ENCODE assay signal across 13 mouse cellular contexts in genomic region chr1:132261058-132261457, GRCm38 (mm10). TPM values are rescaled to one million over a fixed set of nuclear protein-coding genes. Genes with fewer than 3 reads are reported as not detected.
DNase-seq lines count a peak whose midpoint lies in the region; ATAC-seq and TF ChIP-seq lines count a peak whose summit lies in the region.
"Had no signal": no experiment of that assay in that cellular context is flagged by ENCODE, and none has a peak within 500 bp of the region (broad histone marks: within the 10 kb centered on the region; RNA-seq: fewer than 3 reads in every experiment).

No protein-coding gene starts in this region.

- no peaks in the 10 kb centered on the region for H3K4me1 ChIP-seq in kidney, postnatal 0 days (replicated peaks; ENCODE audit: insufficient read depth, low read length)
- H3K4me1 ChIP-seq in CH12.LX (ENCODE audit: control insufficient read depth in 1 of 2, insufficient read depth in 2 of 2): peaks cover 19 to 37% of the 10 kb centered on the region in 2 experiments
- peaks cover under 1% of the 10 kb centered on the region; the same call in 1 of the 2 replicates for H3K4me1 ChIP-seq in lung, postnatal 0 days (ENCODE audit: insufficient read depth, low read depth, low read length)
- H3K4me1 ChIP-seq: stomach, embryonic 15.5 days had no signal

- dilution Hi-C loops in CH12.LX (cut with MboI; ENCODE audit: extremely low pct_ligation_motif_present, extremely low pct_unique_long_range_greater_than_20kb, low sequenced_read_pairs): no loop called here

- no peaks in the 10 kb centered on the region for H3K36me3 ChIP-seq in kidney, postnatal 0 days (ENCODE audit: insufficient read depth, low read length)
- no peaks in the 10 kb centered on the region for H3K36me3 ChIP-seq in CH12.LX (replicated peaks in 1 of 2; ENCODE audit: control insufficient read depth in 1 of 2, insufficient read depth in 1 of 2, low read length in 1 of 2)
- no peaks in the 10 kb centered on the region for H3K36me3 ChIP-seq in lung, postnatal 0 days (ENCODE audit: insufficient read depth, low read length)
- H3K36me3 ChIP-seq: stomach, embryonic 15.5 days had no signal

- no peak for DNase-seq in kidney, postnatal 0 days (ENCODE audit: low spot score)
- no peak for DNase-seq in kidney, postnatal 14 days
- DNase-seq in CH12.LX (ENCODE audit: extremely low read depth) (peak; percentile 38), Patski (ENCODE audit: low read depth, low spot score) (no peak)
- DNase-seq in lung, postnatal 0 days (ENCODE audit: low spot score): no peak
- DNase-seq in frontal cortex, postnatal 25 days (ENCODE audit: low spot score in 2 of 2): no peak
- DNase-seq in gastrocnemius, adult 8-10 months (ENCODE audit: low spot score in 2 of 2): no peak
- no peak for DNase-seq in urinary bladder, postnatal 25 days (ENCODE audit: low spot score)
- DNase-seq: adrenal gland, postnatal 25 days had no signal

- peak; percentile 20 for TF ChIP-seq RAD21 in CH12.LX (IDR thresholded peaks at IDR 0.05; ENCODE audit: low read depth, low read length)

- TF ChIP-seq EP300 in CH12.LX (IDR thresholded peaks at IDR 0.05; ENCODE audit: low read length): no peak
- no peak for TF ChIP-seq EP300 in lung, postnatal 0 days (IDR thresholded peaks at IDR 0.05)

- H3K79me2 ChIP-seq in CH12.LX (replicated peaks; ENCODE audit: control insufficient read depth, extremely low read depth, insufficient read depth, poor library complexity, severe bottlenecking): no peaks in the 10 kb centered on the region

- no peak overlapping the region for H3K4me2 ChIP-seq in kidney, postnatal 0 days (ENCODE audit: low read length)
- no peak overlapping the region for H3K4me2 ChIP-seq in CH12.LX (ENCODE audit: insufficient read depth, low read depth, poor library complexity, severe bottlenecking)
- H3K4me2 ChIP-seq in lung, postnatal 0 days (replicated peaks; ENCODE audit: low read depth, low read length): no peak overlapping the region
- H3K4me2 ChIP-seq: hindbrain, embryonic 13.5 days; stomach, embryonic 15.5 days had no signal

- no peak overlapping the region for H3K4me3 ChIP-seq in kidney, postnatal 0 days (replicated peaks; ENCODE audit: low read depth, low read length)
- no peak overlapping the region for H3K4me3 ChIP-seq in CH12.LX (replicated peaks in 1 of 3; ENCODE audit: low read depth in 2 of 3, low read length in 2 of 3, poor library complexity in 1 of 3)
- no peak overlapping the region for H3K4me3 ChIP-seq in lung, postnatal 0 days (ENCODE audit: low read depth, low read length)
- H3K4me3 ChIP-seq: hindbrain, embryonic 13.5 days; stomach, embryonic 15.5 days had no signal

- H3K27ac ChIP-seq in kidney, postnatal 0 days: no peak overlapping the region
- no peak overlapping the region for H3K27ac ChIP-seq in CH12.LX (ENCODE audit: insufficient read depth, low read depth)
- H3K27ac ChIP-seq in lung, postnatal 0 days (ENCODE audit: low read length): no peak overlapping the region
- H3K27ac ChIP-seq: hindbrain, embryonic 13.5 days; stomach, embryonic 15.5 days had no signal

- TF ChIP-seq POLR2A in CH12.LX (IDR thresholded peaks at IDR 0.05; ENCODE audit: low read depth, low read length): no peak

- no peaks in the 10 kb centered on the region for H3K27me3 ChIP-seq in kidney, postnatal 0 days (ENCODE audit: insufficient read depth, low read length)
- H3K27me3 ChIP-seq in CH12.LX (replicated peaks): no peaks in the 10 kb centered on the region
- H3K27me3 ChIP-seq in Patski: no peaks in the 10 kb centered on the region
- no peaks in the 10 kb centered on the region for H3K27me3 ChIP-seq in lung, postnatal 0 days (replicated peaks; ENCODE audit: insufficient read depth, low read length)
- H3K27me3 ChIP-seq: hindbrain, embryonic 13.5 days; stomach, embryonic 15.5 days had no signal

- in situ Hi-C loops in CH12.LX (cut with MboI; ENCODE audit: low pct_ligation_motif_present, low pct_unique_long_range_greater_than_20kb, low sequenced_read_pairs): no loop called here
- in situ Hi-C loops in Patski (cut with MboI; ENCODE audit: low pct_unique_long_range_greater_than_20kb): no loop called here

- no peaks in the 10 kb centered on the region for H3K9me3 ChIP-seq in kidney, postnatal 0 days (replicated peaks; ENCODE audit: low read length)
- no peaks in the 10 kb centered on the region for H3K9me3 ChIP-seq in CH12.LX (replicated peaks; ENCODE audit: low read length)
- H3K9me3 ChIP-seq in lung, postnatal 0 days (ENCODE audit: low read length): no peaks in the 10 kb centered on the region
- H3K9me3 ChIP-seq: hindbrain, embryonic 13.5 days; stomach, embryonic 15.5 days had no signal

- peak; percentile 55 for TF ChIP-seq CTCF in kidney, postnatal 0 days (IDR thresholded peaks at IDR 0.05; ENCODE audit: low read depth)
- TF ChIP-seq CTCF in CH12.LX (conservative IDR thresholded peaks at IDR 0.05 in 1 of 2, IDR thresholded peaks at IDR 0.05 in 1 of 2; ENCODE audit: low read depth in 2 of 2, low read length in 2 of 2) (peak; percentile 36 to 53), Patski (IDR thresholded peaks at IDR 0.05) (peak; percentile 37)
- TF ChIP-seq CTCF in lung, postnatal 0 days (IDR thresholded peaks at IDR 0.05): peak; percentile 68

- POLR2A ChIA-PET in Patski (lab: Charles Lee): interaction anchor here (0.9 kb wide), 1 partner anchor 31 kb away, joined by 3 read pairs; no protein-coding TSS in a partner anchor

- CTCF ChIA-PET in Patski (lab: Charles Lee): interaction anchor here (1.0 to 2.1 kb wide), 4 partner anchors 9 to 50 kb away, joined by 3 to 6 read pairs (median 4); no protein-coding TSS in a partner anchor

- 69% methylated on average over 5 of the region's 5 CpGs for WGBS in kidney, postnatal 0 days
- 59% methylated on average over 5 of the region's 5 CpGs for WGBS in lung, postnatal 0 days

- no peak overlapping the region for H3K9ac ChIP-seq in kidney, postnatal 0 days (ENCODE audit: low read depth, low read length)
- H3K9ac ChIP-seq in CH12.LX (ENCODE audit: insufficient read depth, low read depth): no peak overlapping the region
- no peak overlapping the region for H3K9ac ChIP-seq in lung, postnatal 0 days (replicated peaks; ENCODE audit: low read depth)
- H3K9ac ChIP-seq: hindbrain, embryonic 13.5 days; stomach, embryonic 15.5 days had no signal

- ATAC-seq in kidney, postnatal 0 days (replicated peaks; ENCODE audit: low FRiP score, low read depth): no peak
- ATAC-seq in Patski: no peak
- no peak for ATAC-seq in lung, postnatal 0 days

TF ChIP-seq in CH12.LX, 34 proteins besides CTCF, POLR2A, EP300 and RAD21:
- TF ChIP-seq SMC3 (IDR thresholded peaks at IDR 0.05; ENCODE audit: low read depth, low read length): peak; percentile 47
- no peak for TF ChIP-seq ZC3H11A (IDR thresholded peaks at IDR 0.05; ENCODE audit: low read depth, low read length)

RNA-seq across cellular contexts. Expression of gene Gm10188, which starts 31.5 kb away (rescaled TPM):
- polyA plus RNA-seq in kidney, postnatal 0 days (2015; fragmentation: Nextera tagmentation; extraction: Ambion mirVana): not detected in 2 replicates
- total RNA-seq in CH12.LX (2012; rRNA removed) (not detected in 2 replicates), CH12.LX (2014; rRNA removed) (not detected in 2 replicates)
- polyA plus RNA-seq in CH12.LX (2012; ENCODE audit: insufficient read length, low read depth) (not detected in 2 replicates), Patski (2021) (0.22 TPM)
- polyA plus RNA-seq in lung, postnatal 0 days (2015; fragmentation: Nextera tagmentation; extraction: Ambion mirVana): not detected in 2 replicates
- total RNA-seq in gastrocnemius, adult 8-10 months (2022): not detected
- total RNA-seq: adrenal gland, postnatal 25 days; gastrocnemius, adult 18-20 months had no signal
- polyA plus RNA-seq: embryonic facial prominence, embryonic 11.5 days; stomach, embryonic 15.5 days had no signal

RNA-seq across cellular contexts. Expression of gene Klhdc8a, which starts 37.4 kb away (rescaled TPM):
- polyA plus RNA-seq in kidney, postnatal 0 days (2015; fragmentation: Nextera tagmentation; extraction: Ambion mirVana): 4.1 and 5.0 TPM in 2 replicates
- not detected in 2 replicates for total RNA-seq in CH12.LX (2012; rRNA removed)
- not detected in 2 replicates for total RNA-seq in CH12.LX (2014; rRNA removed)
- polyA plus RNA-seq in CH12.LX (2012; ENCODE audit: insufficient read length, low read depth): not detected in 2 replicates
- 141 TPM for polyA plus RNA-seq in Patski (2021)
- 4.1 and 4.4 TPM in 2 replicates for polyA plus RNA-seq in lung, postnatal 0 days (2015; fragmentation: Nextera tagmentation; extraction: Ambion mirVana)
- under 1 TPM; 0.07 to 0.32 (median 0.17) TPM for total RNA-seq in gastrocnemius, adult 8-10 months (2022)

RNA-seq across cellular contexts. Expression of gene Nuak2, which starts 54.9 kb away (rescaled TPM):
- 8.7 and 9.6 TPM in 2 replicates for polyA plus RNA-seq in kidney, postnatal 0 days (2015; fragmentation: Nextera tagmentation; extraction: Ambion mirVana)
- total RNA-seq in CH12.LX (2012; rRNA removed): 0.25 and 0.30 TPM in 2 replicates
- total RNA-seq in CH12.LX (2014; rRNA removed): not detected in 2 replicates
- not detected in 2 replicates for polyA plus RNA-seq in CH12.LX (2012; ENCODE audit: insufficient read length, low read depth)
- 110 TPM for polyA plus RNA-seq in Patski (2021)
- polyA plus RNA-seq in lung, postnatal 0 days (2015; fragmentation: Nextera tagmentation; extraction: Ambion mirVana): 11.9 and 12.1 TPM in 2 replicates
- under 1 TPM; 0.45 to 0.94 (median 0.52) TPM for total RNA-seq in gastrocnemius, adult 8-10 months (2022)

Comparison
In these comparisons a context has a peak if more than half of its experiments do, and no peak if none do; other contexts are left out.
1. RNA of gene Klhdc8a, which starts 37.4 kb away (polyA plus RNA-seq): 141 TPM in Patski (single experiment); 4.1 to 5.0 TPM in kidney, postnatal 0 days, 4.1 to 4.4 TPM in lung, postnatal 0 days and not detected in CH12.LX; every median in the first group is over 10 times any median in the second.
2. Peak in every context shown above with its lines, with median percentiles within 50 percentile points of each other: CTCF ChIP-seq.